Mouse (Mus musculus) forebrain, embryonic 14.5 days (tissue): Measurements from ENCODE around the gene Zdhhc16. TPM values are rescaled to one million over a fixed set of nuclear protein-coding genes. Genes with fewer than 3 reads are reported as not detected.

Source experiments
- ATAC-seq: fragments of 200-750 bp; cut with Nextera tagmentation; 2 replicates; pipeline ENCODE4 v1.8.0; 2017; ENCODE audit warnings: mild to moderate bottlenecking, moderate library complexity
- DNase-seq: peaks from one replicate; pipeline ENCODE4 v3.0.0-alpha.2; 2015; ENCODE audit warnings: low spot score
- H3K27ac ChIP-seq: fragments of 300-500 bp; sonication (generic); 2 replicates; pipeline ENCODE4 v1.5.1; 2014; ENCODE audit warnings: low read depth, mild to moderate bottlenecking, control low read depth, low read length, moderate library complexity
- H3K27me3 ChIP-seq: fragments of 300-500 bp; sonication (generic); replicated peaks from 2 replicates; pipeline ENCODE4 v1.6.1; 2014; ENCODE audit warnings: low read length, control low read depth, mixed read lengths; ENCODE audit not compliant: control insufficient read depth, insufficient read depth
- H3K36me3 ChIP-seq: fragments of 300-500 bp; sonication (generic); 2 replicates; pipeline ENCODE4 v1.6.1; 2014; ENCODE audit warnings: low read length, control low read depth; ENCODE audit not compliant: control insufficient read depth, insufficient read depth
- H3K4me1 ChIP-seq: fragments of 300-500 bp; sonication (generic); 2 replicates; pipeline ENCODE4 v1.6.1; 2014; ENCODE audit warnings: antibody characterized with exemption, low read length, control low read depth; ENCODE audit not compliant: control insufficient read depth, insufficient read depth
- H3K4me2 ChIP-seq: fragments of 300-500 bp; sonication (generic); 2 replicates; pipeline ENCODE4 v1.6.1; 2014; ENCODE audit warnings: mild to moderate bottlenecking, control low read depth, low read length
- H3K4me3 ChIP-seq: fragments of 300-500 bp; sonication (generic); 2 replicates; pipeline ENCODE4 v1.5.1; 2014; ENCODE audit warnings: low read depth, low read length, control low read depth
- H3K9ac ChIP-seq: fragments of 300-500 bp; sonication (generic); 2 replicates; pipeline ENCODE4 v1.6.1; 2014; ENCODE audit warnings: mild to moderate bottlenecking, low read length, control low read depth, moderate library complexity
- H3K9me3 ChIP-seq: fragments of 300-500 bp; sonication (generic); replicated peaks from 2 replicates; pipeline ENCODE4 v1.6.1; 2016; ENCODE audit warnings: low read length, control low read depth, mixed read lengths; ENCODE audit not compliant: control insufficient read depth
- WGBS: fragments of 180-500 bp; shearing (Covaris S2); extraction: QIAGEN DNeasy Blood & Tissue Kit; methylation state at CpG from one replicate; pipeline ENCODE4 v1.1.7; 2014; 5-methylcytosine and 5-hydroxymethylcytosine counted together
- polyA plus RNA-seq: library from polyadenylated mRNA; unstranded; fragments of >200 nt; fragmentation: Nextera tagmentation; extraction: Ambion mirVana; gene quantifications from 2 replicates; pipeline ENCODE4 v1.2.1, GENCODE M21; 2014

Gene Zdhhc16
- polyA plus RNA-seq, 1 experiment from 2014 or later = 83.7 TPM

DNA sequence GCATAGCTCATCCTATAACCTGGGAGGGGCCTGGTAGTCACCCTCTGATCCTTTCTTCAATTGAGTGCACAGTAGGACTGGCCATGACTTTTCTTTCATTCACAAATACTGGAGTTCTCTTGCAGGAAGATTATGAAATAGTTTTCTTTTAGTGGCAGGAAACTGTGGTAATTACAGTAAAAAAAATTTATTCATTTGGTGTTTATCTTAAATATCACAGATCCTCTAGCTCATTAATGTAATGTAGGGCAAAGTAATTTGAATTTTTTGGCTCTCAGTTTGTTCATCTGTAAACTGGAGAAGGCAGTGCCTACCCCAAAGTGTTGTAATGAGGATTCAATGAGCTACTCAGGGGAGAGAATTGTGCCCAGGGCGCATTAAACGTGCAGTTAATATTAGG, 59.7 kb downstream of the Zdhhc16 start:
- 85% methylated on average over 2 of the region's 2 CpGs for WGBS
- H3K27me3 ChIP-seq = no peaks in the 10 kb centered on the region
- no peak overlapping the region for H3K4me2 ChIP-seq
- H3K4me3 ChIP-seq = no peak overlapping the region
- no peaks in the 10 kb centered on the region for H3K9me3 ChIP-seq
- no peak overlapping the region for H3K9ac ChIP-seq
- H3K4me1 ChIP-seq = no peaks in the 10 kb centered on the region
- ATAC-seq (no peak), DNase-seq (no peak)
- H3K27ac ChIP-seq = no peak overlapping the region
- no peaks in the 10 kb centered on the region for H3K36me3 ChIP-seq

- Histone ChIP-seq H3K4me1 (no peaks in the 10 kb centered on the region), H3K9me3 (no peaks in the 10 kb centered on the region), H3K27me3 (no peaks in the 10 kb centered on the region), H3K9ac (no peak overlapping the region), H3K4me3 (no peak overlapping the region), H3K36me3 (no peaks in the 10 kb centered on the region), H3K27ac (no peak overlapping the region), H3K4me2 (no peak overlapping the region)
- 60% methylated on average over 6 of the region's 6 CpGs for WGBS
- ATAC-seq (no peak), DNase-seq (peak; percentile 63)
Observed at GRCm38 (mm10) chr19:41993484-41993883, 60.2 kb downstream of the Zdhhc16 start.

Other genes starting within 250 kb of the Zdhhc16 start
- 13.5 and 22.5 TPM in 2 replicates for gene Slit1, start 189.8 kb upstream of the Zdhhc16 start, polyA plus RNA-seq
- gene Arhgap19, start 131.4 kb upstream of the Zdhhc16 start, polyA plus RNA-seq = 11.2 and 12.6 TPM in 2 replicates
- gene Frat1, start 103.5 kb upstream of the Zdhhc16 start, polyA plus RNA-seq = 34.9 and 35.5 TPM in 2 replicates
- gene Frat2, start 85.3 kb upstream of the Zdhhc16 start, polyA plus RNA-seq = 7.2 and 8.6 TPM in 2 replicates
- gene Rrp12, start 37.3 kb upstream of the Zdhhc16 start, polyA plus RNA-seq = 8.4 and 12.8 TPM in 2 replicates
- gene Pgam1, start 21.6 kb upstream of the Zdhhc16 start, polyA plus RNA-seq = 505 and 522 TPM in 2 replicates
- 69.0 and 76.2 TPM in 2 replicates for gene Exosc1, start 57 bp upstream of the Zdhhc16 start, polyA plus RNA-seq
- gene Mms19, start 47.7 kb downstream of the Zdhhc16 start, polyA plus RNA-seq = 30.8 and 35.9 TPM in 2 replicates
- 5.4 and 6.7 TPM in 2 replicates for gene Ubtd1, start 48.3 kb downstream of the Zdhhc16 start, polyA plus RNA-seq
- 0.47 TPM in 2 replicates for gene Ankrd2, start 102.5 kb downstream of the Zdhhc16 start, polyA plus RNA-seq
- 0.76 and 0.90 TPM in 2 replicates for gene Hoga1, start 112.1 kb downstream of the Zdhhc16 start, polyA plus RNA-seq
- not detected in 2 replicates for gene 4933411K16Rik, start 118.8 kb downstream of the Zdhhc16 start, polyA plus RNA-seq
- 166 TPM in 2 replicates for gene Morn4, start 152.9 kb downstream of the Zdhhc16 start, polyA plus RNA-seq
- 13.2 and 19.5 TPM in 2 replicates for gene Pi4k2a, start 157.0 kb downstream of the Zdhhc16 start, polyA plus RNA-seq
- gene Avpi1, start 195.6 kb downstream of the Zdhhc16 start, polyA plus RNA-seq = 9.5 and 13.0 TPM in 2 replicates
- gene Marveld1, start 213.9 kb downstream of the Zdhhc16 start, polyA plus RNA-seq = 2.2 and 3.1 TPM in 2 replicates
- gene Zfyve27, start 230.5 kb downstream of the Zdhhc16 start, polyA plus RNA-seq = 19.5 and 28.0 TPM in 2 replicates